Mouse (Mus musculus) colon, adult 2 months (tissue): Measurements from ENCODE around the gene Gltp. TPM values are rescaled to one million over a fixed set of nuclear protein-coding genes. Genes with fewer than 3 reads are reported as not detected.

ENCODE experiments used
- polyA plus RNA-seq: library from polyadenylated mRNA; depleted of rRNA; stranded (reverse); fragments of >200 nt; gene quantifications from 2 replicates; pipeline ENCODE4 v1.2.3, GENCODE M21; 2012; rRNA removed

The Gltp gene
- polyA plus RNA-seq, result 194 TPM in 2 replicates

DNA sequence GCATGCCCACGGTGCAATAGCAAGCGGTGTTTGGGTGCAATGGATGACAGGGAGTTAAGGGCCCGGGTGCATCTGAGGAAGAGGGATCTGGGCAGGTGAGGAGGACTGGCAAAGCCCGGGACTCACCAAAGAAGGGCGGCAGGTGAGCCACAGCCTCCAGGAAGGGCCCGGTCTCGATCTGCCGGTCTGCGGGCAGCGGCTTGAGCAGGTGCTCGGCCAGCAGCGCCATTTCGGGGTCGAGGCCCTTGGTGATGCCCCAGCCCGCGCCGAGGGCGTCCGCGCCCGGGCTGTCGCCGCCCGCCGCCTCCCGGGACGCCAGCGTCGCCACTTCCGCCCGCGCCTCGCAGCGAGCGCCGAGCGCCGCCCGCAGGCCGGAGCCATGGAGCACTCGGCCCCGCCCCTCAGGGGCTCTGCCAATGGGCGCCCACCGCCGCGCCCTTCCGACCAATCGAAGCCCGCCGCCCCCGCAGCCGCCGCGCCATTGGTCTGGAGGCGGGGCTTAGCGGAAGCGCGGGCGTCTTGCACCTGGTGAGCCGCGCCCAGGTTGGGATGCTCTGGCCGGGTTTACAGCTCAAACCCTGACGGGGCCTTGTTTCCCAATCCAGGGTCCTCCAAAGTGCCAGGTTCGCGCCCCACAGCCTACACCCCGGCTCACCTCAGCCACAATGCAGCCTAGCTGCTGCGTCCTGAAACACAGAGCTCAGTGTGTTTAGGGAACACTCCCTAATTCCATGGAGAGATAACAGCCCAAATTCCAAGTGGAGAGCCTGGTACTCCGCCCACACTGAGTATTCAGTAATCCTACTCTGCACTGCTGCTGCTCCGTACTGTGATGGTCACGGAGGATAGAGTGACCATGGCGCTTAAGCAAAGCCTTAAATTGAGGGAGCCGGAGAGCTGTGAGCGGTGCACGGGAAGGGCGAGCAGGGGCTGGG is at the start of gene Gltp:
Gltp (minus strand) TSS at position 352 of the 935 bp plus-strand sequence.

GRCm38 (mm10) chr5:114707265-114708068 is 16.7 kb upstream of the Gltp start, which contains the start of gene Tchp:
Gene Tchp, plus strand, starts transcription at chr5:114707760.

GRCm38 (mm10) chr5:114658255-114658654 is 32.5 kb downstream of the Gltp start, which contains the start of gene Trpv4:
Gene Trpv4, minus strand, starts transcription at chr5:114658421.

Other genes starting within 250 kb of the Gltp start
- 13.7 and 15.2 TPM in 2 replicates for gene Mmab, start 246.9 kb downstream of the Gltp start, polyA plus RNA-seq
- 59.8 and 69.7 TPM in 2 replicates for gene Mvk, start 246.7 kb downstream of the Gltp start, polyA plus RNA-seq
- gene Fam222a, start 123.0 kb downstream of the Gltp start, polyA plus RNA-seq, result 9.3 and 9.9 TPM in 2 replicates
- 3.4 and 3.8 TPM in 2 replicates for gene Trpv4, start 32.6 kb downstream of the Gltp start, polyA plus RNA-seq
- gene Tchp, start 16.8 kb upstream of the Gltp start, polyA plus RNA-seq, result 8.7 and 12.5 TPM in 2 replicates
- 131 and 166 TPM in 2 replicates for gene Ankrd13a, start 83.7 kb upstream of the Gltp start, polyA plus RNA-seq
- gene Git2, start 84.5 kb upstream of the Gltp start, polyA plus RNA-seq, result 29.1 and 35.7 TPM in 2 replicates
- 16.9 and 29.6 TPM in 2 replicates for gene 1500011B03Rik, start 132.5 kb upstream of the Gltp start, polyA plus RNA-seq
- not detected in 2 replicates for gene 4930519G04Rik, start 162.7 kb upstream of the Gltp start, polyA plus RNA-seq
- not detected in 2 replicates for gene Gm9936, start 167.7 kb upstream of the Gltp start, polyA plus RNA-seq
- 6.3 and 8.6 TPM in 2 replicates for gene Oasl2, start 206.0 kb upstream of the Gltp start, polyA plus RNA-seq
- gene Oasl1, start 232.3 kb upstream of the Gltp start, polyA plus RNA-seq, result 24.7 and 50.4 TPM in 2 replicates